Mouse (Mus musculus) MEL (cell line): ENCODE measurements at regions not wholly inside any gene's neighbourhood (a gene's known extent, or its start where the extent isn't known, plus 50 kb on each side); places are given as distances from the start of the nearest gene placed in this dataset.

Experiments
- DNase-seq: peaks from one replicate; pipeline ENCODE4 v3.0.0; 2011; ENCODE audit warnings: low read depth, low spot score
- H3K27ac ChIP-seq: 2 replicates; pipeline ENCODE4 v1.5.1; 2012; ENCODE audit warnings: low read depth, mild to moderate bottlenecking, control low read depth, low read length, moderate library complexity; ENCODE audit not compliant: control insufficient read depth
- H3K27me3 ChIP-seq, 2 experiments: fragments of 150-350 bp in 1 of 2; sonication (generic) in 1 of 2; 2 replicates each; pipeline ENCODE4 v1.6.1; 2012; ENCODE audit warnings: low read length in 2 of 2, mild to moderate bottlenecking in 2 of 2, improper control_type of control experiment in 1 of 2, moderate library complexity in 1 of 2; ENCODE audit not compliant: insufficient read depth in 2 of 2, control insufficient read depth in 1 of 2
- H3K36me3 ChIP-seq, 2 experiments: 2 replicates each; pipeline ENCODE4 v1.6.1; 2012 to 2014; ENCODE audit warnings: low read length in 2 of 2, improper control_type of control experiment in 1 of 2, inconsistent platforms in 1 of 2, mild to moderate bottlenecking in 1 of 2; ENCODE audit not compliant: insufficient read depth in 2 of 2, control insufficient read depth in 1 of 2
- H3K4me1 ChIP-seq, 2 experiments: fragments of 150-350 bp in 1 of 2; sonication (generic) in 1 of 2; 2 replicates each; pipeline ENCODE4 v1.6.1; 2012; ENCODE audit warnings: low read length in 2 of 2, improper control_type of control experiment in 1 of 2, mild to moderate bottlenecking in 1 of 2; ENCODE audit not compliant: insufficient read depth in 2 of 2, control insufficient read depth in 1 of 2
- H3K4me3 ChIP-seq, 2 experiments: fragments of 150-350 bp in 1 of 2; sonication (generic) in 1 of 2; 2 replicates each; pipeline ENCODE4 v1.5.1; 2012; ENCODE audit warnings: low read depth in 2 of 2, low read length in 2 of 2, mild to moderate bottlenecking in 2 of 2, moderate library complexity in 2 of 2, control low read depth in 1 of 2, improper control_type of control experiment in 1 of 2; ENCODE audit not compliant: control insufficient read depth in 1 of 2, insufficient read depth in 1 of 2
- H3K79me2 ChIP-seq: 2 replicates; pipeline ENCODE4 v1.6.1; 2012; ENCODE audit warnings: mild to moderate bottlenecking, low read length, moderate library complexity; ENCODE audit not compliant: control insufficient read depth, poor library complexity, insufficient read depth
- H3K9ac ChIP-seq: 2 replicates; pipeline ENCODE4 v1.6.1; 2012; ENCODE audit warnings: low read depth, mild to moderate bottlenecking, control low read depth, low read length, moderate library complexity; ENCODE audit not compliant: control insufficient read depth, poor library complexity, severe bottlenecking
- H3K9me3 ChIP-seq: fragments of 150-350 bp; sonication (generic); replicated peaks from 2 replicates; pipeline ENCODE4 v1.6.1; 2012; ENCODE audit warnings: mild to moderate bottlenecking, low read length, improper control_type of control experiment, moderate library complexity; ENCODE audit not compliant: insufficient read depth
- CHD2 ChIP-seq: IDR thresholded peaks from 2 replicates; pipeline ENCODE4 v1.6.1; 2011; ENCODE audit warnings: low read length, improper control_type of control experiment
- ELF1 ChIP-seq: IDR thresholded peaks from 2 replicates; pipeline ENCODE4 v1.6.1; 2014; ENCODE audit warnings: low read depth, mild to moderate bottlenecking, inconsistent platforms, low read length, improper control_type of control experiment, moderate library complexity
- EP300 ChIP-seq, 2 experiments: IDR thresholded peaks; 2 replicates each; pipeline ENCODE4 v1.6.1; 2011; ENCODE audit warnings: improper control_type of control experiment in 2 of 2, low read length in 2 of 2, low read depth in 1 of 2, mild to moderate bottlenecking in 1 of 2
- GATA1 ChIP-seq: IDR thresholded peaks from 2 replicates; pipeline ENCODE4 v1.6.1; 2011; ENCODE audit warnings: low read depth, low read length, improper control_type of control experiment
- HCFC1 ChIP-seq: IDR thresholded peaks from 2 replicates; pipeline ENCODE4 v1.6.1; 2012; ENCODE audit warnings: low read depth, mild to moderate bottlenecking, inconsistent platforms, low read length, improper control_type of control experiment, moderate library complexity
- MAX ChIP-seq: IDR thresholded peaks from 2 replicates; pipeline ENCODE4 v1.6.1; 2011; ENCODE audit warnings: low read length, improper control_type of control experiment
- MAZ ChIP-seq: IDR thresholded peaks from 2 replicates; pipeline ENCODE4 v1.6.1; 2012; ENCODE audit warnings: low read depth, mild to moderate bottlenecking, inconsistent platforms, low read length, improper control_type of control experiment
- MXI1 ChIP-seq: IDR thresholded peaks from 2 replicates; pipeline ENCODE4 v1.6.1; 2011; ENCODE audit warnings: mild to moderate bottlenecking, low read depth, low read length, improper control_type of control experiment
- MYB ChIP-seq: IDR thresholded peaks from 2 replicates; pipeline ENCODE4 v1.6.1; 2011; ENCODE audit warnings: mild to moderate bottlenecking, low read depth, low read length, improper control_type of control experiment
- MYC ChIP-seq: IDR thresholded peaks from 2 replicates; pipeline ENCODE4 v1.6.1; 2011; ENCODE audit warnings: low read depth, mild to moderate bottlenecking, low read length, improper control_type of control experiment, moderate library complexity
- NELFE ChIP-seq: IDR thresholded peaks from 2 replicates; pipeline ENCODE4 v1.6.1; 2011; ENCODE audit warnings: low read depth, low read length, improper control_type of control experiment
- NRF1 ChIP-seq: IDR thresholded peaks from 2 replicates; pipeline ENCODE4 v1.6.1; 2014; ENCODE audit warnings: low read depth, mild to moderate bottlenecking, inconsistent platforms, low read length, improper control_type of control experiment, moderate library complexity; ENCODE audit not compliant: poor library complexity, insufficient read depth, severe bottlenecking
- POLR2A ChIP-seq, 2 experiments: IDR thresholded peaks; 2 replicates each; pipeline ENCODE4 v1.6.1; 2011 to 2012; ENCODE audit warnings: low read length in 2 of 2, mild to moderate bottlenecking in 2 of 2, control low read depth in 1 of 2, improper control_type of control experiment in 1 of 2, low read depth in 1 of 2, moderate library complexity in 1 of 2; ENCODE audit not compliant: control insufficient read depth in 1 of 2, insufficient read depth in 1 of 2, poor library complexity in 1 of 2
- RAD21 ChIP-seq: IDR thresholded peaks from 2 replicates; pipeline ENCODE4 v1.6.1; 2011; ENCODE audit warnings: mild to moderate bottlenecking, low read depth, low read length, improper control_type of control experiment
- RCOR1 ChIP-seq: IDR thresholded peaks from 2 replicates; pipeline ENCODE4 v1.6.1; 2012; ENCODE audit warnings: low read depth, mild to moderate bottlenecking, inconsistent platforms, low read length, improper control_type of control experiment
- SMC3 ChIP-seq: IDR thresholded peaks from 2 replicates; pipeline ENCODE4 v1.6.1; 2011; ENCODE audit warnings: low read depth, low read length, improper control_type of control experiment
- TAL1 ChIP-seq: IDR thresholded peaks from 2 replicates; pipeline ENCODE4 v1.6.1; 2012; ENCODE audit warnings: mild to moderate bottlenecking, inconsistent platforms, low read length, moderate library complexity, mixed read lengths
- TBP ChIP-seq: IDR thresholded peaks from 2 replicates; pipeline ENCODE4 v1.8.0; 2011; ENCODE audit warnings: low read depth, low read length, improper control_type of control experiment
- TCF12 ChIP-seq: IDR thresholded peaks from 2 replicates; pipeline ENCODE4 v1.6.1; 2014; ENCODE audit warnings: low read depth, mild to moderate bottlenecking, inconsistent platforms, low read length, improper control_type of control experiment, moderate library complexity
- UBTF ChIP-seq: IDR thresholded peaks from 2 replicates; pipeline ENCODE4 v1.6.1; 2012; ENCODE audit warnings: low read depth, mild to moderate bottlenecking, inconsistent platforms, low read length, improper control_type of control experiment, moderate library complexity, borderline replicate concordance; ENCODE audit not compliant: insufficient read depth
- USF1 ChIP-seq: IDR thresholded peaks from 2 replicates; pipeline ENCODE4 v1.6.1; 2014; ENCODE audit warnings: low read depth, mild to moderate bottlenecking, inconsistent platforms, low read length, improper control_type of control experiment, moderate library complexity
- USF2 ChIP-seq, 2 experiments: IDR thresholded peaks; 2 replicates each; pipeline ENCODE4 v1.6.1; 2011 to 2012; ENCODE audit warnings: improper control_type of control experiment in 2 of 2, low read length in 2 of 2, borderline replicate concordance in 1 of 2, inconsistent platforms in 1 of 2, low read depth in 1 of 2, mild to moderate bottlenecking in 1 of 2; ENCODE audit not compliant: insufficient read depth in 1 of 2
- ZC3H11A ChIP-seq: IDR thresholded peaks from 2 replicates; pipeline ENCODE4 v1.6.1; 2012; ENCODE audit warnings: low read depth, mild to moderate bottlenecking, inconsistent platforms, low read length, improper control_type of control experiment
- ZKSCAN1 ChIP-seq: IDR thresholded peaks from 2 replicates; pipeline ENCODE4 v1.6.1; 2012; ENCODE audit warnings: low read depth, mild to moderate bottlenecking, inconsistent platforms, low read length, improper control_type of control experiment, moderate library complexity
- ZMIZ1 ChIP-seq: IDR thresholded peaks from 2 replicates; pipeline ENCODE4 v1.6.1; 2012; ENCODE audit warnings: low read depth, mild to moderate bottlenecking, inconsistent platforms, low read length, improper control_type of control experiment, moderate library complexity
- ZNF384 ChIP-seq: IDR thresholded peaks from 2 replicates; pipeline ENCODE4 v1.6.1; 2012; ENCODE audit warnings: low read depth, mild to moderate bottlenecking, inconsistent platforms, low read length, improper control_type of control experiment

GRCm38 (mm10) chr4:70024838-70025376, 385.3 kb downstream of the Cdk5rap2 start:
- no peak for DNase-seq
- no peaks in the 10 kb centered on the region for H3K27me3 ChIP-seq
- H3K79me2 ChIP-seq: no peaks in the 10 kb centered on the region
- TF ChIP-seq USF1 (no peak), NELFE (no peak), HCFC1 (no peak), NRF1 (no peak), TAL1 (no peak), ZKSCAN1 (no peak), MXI1 (no peak), ZC3H11A (no peak), MAZ (no peak), POLR2A (IDR thresholded peaks at IDR 0.05; ENCODE audit: control insufficient read depth in 1 of 2, insufficient read depth in 1 of 2, low read depth in 1 of 2, low read length in 2 of 2, poor library complexity in 1 of 2) (no peak), SMC3 (no peak), ZMIZ1 (no peak), RAD21 (no peak), GATA1 (no peak), CHD2 (no peak), RCOR1 (no peak), TBP (no peak), MAX (no peak), ELF1 (no peak), MYC (no peak)
- H3K27ac ChIP-seq: no peak overlapping the region
- H3K9ac ChIP-seq: no peak overlapping the region
- H3K4me1 ChIP-seq: no peaks in the 10 kb centered on the region
- H3K4me3 ChIP-seq: no peak overlapping the region
- H3K9me3 ChIP-seq: no peaks in the 10 kb centered on the region
- H3K36me3 ChIP-seq: no peaks in the 10 kb centered on the region

- Histone ChIP-seq H3K36me3 (no peaks in the 10 kb centered on the region), H3K9me3 (no peaks in the 10 kb centered on the region), H3K9ac (no peak overlapping the region), H3K27me3 (no peaks in the 10 kb centered on the region), H3K4me1 (no peaks in the 10 kb centered on the region), H3K79me2 (no peaks in the 10 kb centered on the region), H3K4me3 (no peak overlapping the region), H3K27ac (no peak overlapping the region)
- TF ChIP-seq MYC (no peak), ZNF384 (no peak), EP300 (IDR thresholded peaks at IDR 0.05; ENCODE audit: low read depth in 1 of 2, low read length in 2 of 2) (no peak), ELF1 (no peak), MYB (no peak), ZC3H11A (no peak), ZMIZ1 (no peak), TCF12 (no peak), USF2 (IDR thresholded peaks at IDR 0.05; ENCODE audit: borderline replicate concordance in 1 of 2, insufficient read depth in 1 of 2, low read depth in 1 of 2, low read length in 2 of 2) (no peak), GATA1 (no peak), TBP (no peak), UBTF (no peak)
- no peak for DNase-seq
Measured at GRCm38 (mm10) chr4:70020905-70021470, 389.3 kb downstream of the Cdk5rap2 start.
